Mouse (Mus musculus) cerebellum, adult 11 months (tissue): ENCODE results near the gene Gm11541.

ENCODE experiments used
- DNase-seq: peaks from one replicate; pipeline ENCODE4 v3.0.0; 2022

Gene Gm11541

DNA sequence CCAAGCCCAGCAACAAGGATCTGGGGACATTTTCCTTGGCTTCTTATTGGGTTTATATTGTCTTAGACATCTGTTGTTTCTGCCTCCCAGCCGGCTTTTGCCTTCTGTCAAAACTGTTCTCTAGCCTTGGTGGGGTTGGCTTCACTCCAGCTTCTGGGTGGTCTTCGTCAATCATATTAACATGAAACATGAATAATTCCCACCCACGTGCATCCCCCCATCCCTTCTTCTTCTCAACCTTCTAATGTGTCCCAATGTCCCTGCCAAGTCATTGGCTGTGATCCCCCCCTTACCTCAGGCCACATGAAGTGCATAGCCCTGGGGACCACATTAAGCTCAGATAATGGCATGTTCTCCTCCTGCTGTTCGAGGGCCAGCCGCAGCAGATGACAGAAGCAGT lies at the start of gene Gm11541:
Gene Gm11541 (minus strand): TSS at position 28 of the 400 bp plus-strand sequence.
- DNase-seq, result no peak

DNA sequence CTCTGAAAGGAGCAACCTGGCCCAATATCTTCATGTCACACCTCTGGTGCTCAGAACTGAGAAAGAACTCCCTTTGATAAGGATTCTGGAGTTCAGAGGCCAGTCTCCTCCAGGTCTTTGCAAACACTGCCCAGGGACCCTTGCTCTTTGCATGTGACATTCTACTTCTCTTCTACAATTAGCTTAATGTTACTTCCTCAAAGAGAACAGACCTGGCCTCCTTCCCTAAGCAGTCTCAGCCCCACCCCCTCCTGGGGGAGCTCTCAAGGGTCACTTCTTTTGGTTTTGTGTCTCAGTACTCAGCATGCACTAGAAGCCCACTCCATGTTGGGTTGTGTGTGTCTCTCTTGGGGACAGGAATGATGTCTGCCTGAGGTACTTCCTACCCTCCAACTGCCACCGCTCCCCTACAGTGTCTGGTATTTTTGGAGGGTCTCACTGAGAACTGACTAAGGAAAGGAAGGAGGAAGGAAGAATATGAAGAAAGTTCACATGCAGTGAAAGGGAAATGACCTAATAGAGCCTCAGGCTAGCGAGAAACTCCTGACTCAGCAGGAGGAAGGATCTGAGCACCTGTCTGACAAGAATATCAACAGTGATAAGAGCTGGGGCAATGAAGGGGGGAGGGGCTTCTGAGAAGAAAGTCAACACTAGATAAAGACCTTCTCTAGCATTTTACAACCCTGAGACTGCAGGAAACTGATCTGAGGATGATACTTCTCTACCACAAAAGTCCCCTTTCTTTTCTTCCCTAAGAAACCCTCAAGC lies 48.8 kb upstream of the Gm11541 start:
- DNase-seq, result no peak

DNA sequence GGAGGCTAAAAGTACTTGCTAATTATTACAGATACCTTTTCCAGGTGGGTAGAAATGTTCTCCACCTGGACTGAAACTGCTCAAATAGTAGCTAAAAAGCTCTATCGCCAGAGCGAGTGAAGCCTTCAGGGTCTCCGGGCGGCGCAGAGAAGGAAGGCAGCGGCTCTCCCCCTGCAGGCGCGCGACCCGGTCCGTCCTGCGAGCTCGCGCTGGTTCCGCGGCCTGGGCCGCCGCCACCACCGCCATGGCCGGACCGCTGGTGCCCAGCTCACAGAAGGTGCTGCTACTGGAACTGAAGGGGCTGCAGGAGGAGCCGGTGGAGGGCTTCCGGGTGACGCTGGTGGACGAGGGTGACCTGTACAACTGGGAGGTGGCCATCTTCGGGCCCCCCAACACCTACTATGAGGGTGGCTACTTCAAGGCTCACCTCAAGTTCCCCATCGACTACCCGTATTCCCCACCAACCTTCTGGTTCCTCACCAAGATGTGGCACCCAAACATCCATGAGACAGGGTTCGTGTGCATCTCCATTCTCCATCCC lies 37.5 kb upstream of the Gm11541 start, which contains the start of gene Cdc34b:
Gene Cdc34b (plus strand): TSS at position 51 of the 541 bp plus-strand sequence.
- DNase-seq, result no peak

DNA sequence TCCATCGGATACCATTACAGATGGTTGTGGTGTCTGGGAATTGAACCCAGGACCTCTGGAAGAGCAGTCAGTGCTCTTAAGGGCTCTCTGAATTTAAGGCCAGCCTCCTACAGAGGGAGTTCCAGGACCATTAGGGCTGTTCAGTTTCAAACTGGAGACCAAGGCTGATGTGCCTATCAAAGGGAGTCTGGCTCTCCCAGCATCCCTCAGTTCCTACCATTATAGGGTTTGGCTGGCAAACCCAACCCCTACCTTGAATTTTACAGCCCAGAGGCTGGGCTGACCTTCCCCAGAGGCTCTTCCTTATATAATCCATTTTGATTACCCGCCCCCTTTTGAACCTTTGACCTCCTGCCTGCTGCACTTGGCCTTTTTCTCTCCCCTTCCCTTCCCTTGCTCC lies 31.4 kb upstream of the Gm11541 start:
- no peak for DNase-seq

DNA sequence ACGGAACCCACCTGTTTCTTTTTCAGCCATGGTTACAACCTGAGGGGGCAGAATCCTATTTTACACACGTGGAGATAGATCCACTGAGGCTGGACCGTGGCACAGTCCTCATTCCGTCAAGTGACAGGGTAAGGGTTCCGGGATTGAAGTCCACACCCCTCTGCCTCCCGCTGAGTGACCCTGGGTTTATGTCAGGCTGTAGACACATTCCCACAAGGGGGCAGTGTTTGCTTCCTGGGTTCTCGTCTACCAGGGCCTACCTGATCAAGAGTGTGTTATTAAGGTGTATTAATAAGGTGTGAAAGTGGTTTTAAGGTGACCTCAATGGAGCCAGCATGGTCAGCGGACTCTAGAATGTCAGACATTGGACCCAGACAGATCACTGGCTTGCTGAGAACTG lies 28.5 kb upstream of the Gm11541 start:
- DNase-seq, result no peak

DNA sequence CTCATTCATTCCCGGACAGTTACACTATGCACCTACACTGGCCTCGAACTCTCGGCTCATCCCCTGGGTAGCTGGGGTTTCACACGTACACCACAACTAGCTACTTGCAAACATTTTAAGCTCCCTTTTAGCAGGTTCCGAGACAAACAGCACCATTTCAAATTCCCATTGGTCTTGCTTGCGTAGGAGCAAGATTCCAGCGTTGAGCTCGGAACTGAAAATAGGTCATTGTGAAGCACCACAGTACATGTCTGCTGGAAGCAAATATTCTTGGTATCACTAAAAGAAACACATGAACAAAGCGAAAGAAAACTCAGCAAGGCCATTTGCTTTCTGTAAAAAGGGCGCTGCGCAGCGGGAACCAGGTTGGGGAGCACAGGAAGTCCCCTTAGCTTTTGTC lies 26.9 kb upstream of the Gm11541 start:
- DNase-seq, result no peak

DNA sequence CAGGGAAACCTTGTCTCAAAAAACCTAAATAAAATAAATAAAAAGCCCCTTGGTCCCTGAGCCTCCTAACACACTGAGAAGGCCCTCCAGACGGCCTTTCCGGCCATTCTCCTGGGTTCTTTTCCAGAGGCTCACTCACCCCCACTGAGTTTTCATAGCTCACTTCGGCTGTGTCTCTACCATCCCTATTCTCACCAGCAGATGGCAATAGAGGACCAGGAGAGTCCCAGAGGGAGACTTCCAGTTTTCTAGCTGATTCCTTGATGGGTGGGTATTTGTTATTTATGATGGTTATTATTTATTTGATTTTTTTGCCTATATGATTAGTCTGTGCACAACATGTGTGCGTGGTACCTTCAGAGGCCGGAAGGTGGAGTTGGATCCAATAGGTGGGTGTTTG lies 26.0 kb upstream of the Gm11541 start:
- peak; percentile 32 for DNase-seq

DNA sequence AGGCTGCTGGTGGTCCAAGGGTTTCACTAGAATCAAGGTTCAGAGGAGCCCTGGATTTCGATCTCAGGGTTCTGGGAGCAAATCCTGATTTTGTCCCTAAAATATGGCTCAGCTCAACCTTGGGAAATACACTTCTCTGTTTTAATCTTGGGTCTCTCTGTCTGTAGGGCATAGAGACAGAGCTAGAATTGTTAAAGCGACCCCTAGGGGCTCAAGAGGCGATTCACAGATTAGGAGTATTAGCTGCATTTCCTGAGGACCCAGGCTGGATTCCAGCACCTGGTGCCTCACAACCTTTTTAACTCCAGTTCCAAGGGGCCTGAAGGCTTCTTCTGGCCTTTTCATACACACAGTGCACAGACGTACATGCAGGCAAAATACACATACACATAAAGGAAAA lies 25.3 kb upstream of the Gm11541 start:
- no peak for DNase-seq

DNA sequence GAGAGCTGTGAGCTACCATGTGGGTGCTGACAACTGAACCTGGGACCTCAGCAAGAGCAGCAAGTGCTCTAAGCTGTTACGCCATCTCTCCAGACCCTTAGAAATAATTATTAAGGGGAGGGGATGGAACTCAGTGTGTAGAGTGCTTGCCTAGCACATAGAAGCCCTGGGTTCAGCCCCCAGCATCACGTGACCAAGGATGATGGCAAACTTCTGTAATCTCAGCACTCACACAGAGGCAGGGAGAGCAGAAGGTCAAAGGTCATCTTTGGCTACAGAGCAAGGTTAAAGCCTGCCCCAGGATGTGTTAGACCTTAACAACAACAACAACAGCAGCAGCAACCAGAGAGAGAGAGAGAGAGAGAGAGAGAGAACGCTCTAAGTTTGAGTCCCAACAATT lies 24.2 kb upstream of the Gm11541 start:
- DNase-seq, result no peak

DNA sequence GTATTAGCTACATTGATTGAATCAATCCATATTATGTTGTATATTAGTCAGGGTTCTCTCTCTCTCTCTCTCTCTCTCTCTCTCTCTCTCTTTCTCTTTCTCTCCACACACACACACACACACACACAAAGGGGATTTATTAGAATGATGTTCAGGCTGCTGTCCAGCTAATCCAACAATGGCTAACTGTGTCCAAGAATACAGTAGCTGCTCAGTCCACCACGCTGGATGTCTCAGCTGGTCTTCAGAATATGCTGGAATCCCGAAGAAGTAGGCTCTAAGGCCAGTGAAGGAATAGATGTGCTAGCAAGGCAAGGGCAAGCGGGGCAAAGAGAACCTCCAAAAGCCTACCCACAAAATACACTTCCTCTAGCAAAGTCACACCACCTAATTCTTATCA lies 23.0 kb upstream of the Gm11541 start:
- no peak for DNase-seq

DNA sequence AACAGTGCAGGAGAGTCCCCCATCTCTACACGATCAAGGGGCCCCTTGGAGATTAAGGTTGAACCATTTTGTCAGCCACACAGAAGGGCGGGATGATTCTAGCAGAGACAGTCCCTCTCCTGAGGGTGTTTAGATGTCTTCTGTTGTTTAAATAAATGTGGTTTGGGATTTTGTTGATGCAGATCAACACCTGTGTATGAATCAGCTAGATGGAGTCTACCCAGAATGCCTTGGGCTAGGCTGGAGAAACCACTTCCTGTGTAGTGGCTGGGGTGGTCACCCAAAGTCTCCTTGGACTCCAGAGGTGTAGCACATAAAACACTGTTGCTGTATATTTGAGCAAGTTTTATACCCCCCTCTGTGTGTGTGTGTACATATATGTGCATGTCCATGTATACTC lies 14.9 kb upstream of the Gm11541 start:
- DNase-seq, result no peak

DNA sequence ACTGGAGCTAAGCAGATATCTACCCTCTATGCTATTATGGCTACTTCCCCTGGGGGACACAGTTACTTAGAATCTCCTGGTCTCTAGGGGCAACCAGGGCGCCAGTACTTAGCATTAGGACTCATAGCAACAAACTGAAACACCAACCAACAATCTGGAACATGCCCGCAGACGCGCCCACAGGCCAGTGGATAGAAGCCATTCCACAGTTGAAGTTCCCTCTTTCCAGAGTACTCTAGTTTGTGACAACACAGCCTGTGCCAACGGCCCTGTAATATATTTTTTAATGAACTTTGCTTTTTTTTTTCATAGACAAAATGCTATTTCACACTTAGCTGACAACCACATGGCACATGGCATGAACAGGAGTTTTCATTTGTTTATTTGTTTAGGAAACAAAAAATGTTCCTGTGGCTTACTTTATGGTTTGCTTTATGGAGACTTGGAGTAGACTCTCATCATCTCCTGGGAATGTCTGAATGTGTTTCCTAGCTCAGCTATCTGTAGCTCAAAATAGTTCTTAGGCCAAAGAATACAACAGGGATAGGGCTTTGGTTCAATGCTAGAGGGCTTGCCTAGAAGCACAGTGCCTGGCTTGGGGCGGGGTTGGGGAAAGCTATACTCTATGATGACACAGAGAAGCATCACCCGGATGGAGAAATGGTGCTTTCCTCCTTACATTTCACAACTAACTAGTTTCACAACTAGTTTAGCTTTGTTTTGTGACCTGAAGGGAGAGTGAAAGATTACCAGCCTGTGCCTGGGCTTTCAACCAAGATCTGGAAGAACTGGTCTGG lies 14.0 kb upstream of the Gm11541 start:
- DNase-seq, result no peak

DNA sequence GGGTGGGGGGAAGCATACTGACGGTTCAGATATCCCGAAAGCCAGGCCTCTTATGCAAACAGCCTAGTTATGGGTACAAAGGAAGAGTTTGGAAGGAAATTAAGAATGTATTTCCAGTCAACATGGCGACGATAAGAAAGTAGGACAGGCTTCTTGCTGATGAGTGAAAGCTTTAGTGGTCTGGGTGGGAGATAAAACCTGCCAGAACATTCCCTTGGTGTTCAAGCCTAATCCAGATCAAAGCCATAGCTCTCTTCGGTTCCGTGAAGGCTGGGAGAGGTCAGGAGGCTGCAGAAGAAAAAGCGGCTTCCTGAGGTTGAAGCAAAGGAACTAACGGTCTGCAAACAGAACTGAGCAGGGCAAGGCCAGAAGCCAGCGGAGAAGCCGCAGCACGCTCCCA lies 12.9 kb upstream of the Gm11541 start:
- no peak for DNase-seq

DNA sequence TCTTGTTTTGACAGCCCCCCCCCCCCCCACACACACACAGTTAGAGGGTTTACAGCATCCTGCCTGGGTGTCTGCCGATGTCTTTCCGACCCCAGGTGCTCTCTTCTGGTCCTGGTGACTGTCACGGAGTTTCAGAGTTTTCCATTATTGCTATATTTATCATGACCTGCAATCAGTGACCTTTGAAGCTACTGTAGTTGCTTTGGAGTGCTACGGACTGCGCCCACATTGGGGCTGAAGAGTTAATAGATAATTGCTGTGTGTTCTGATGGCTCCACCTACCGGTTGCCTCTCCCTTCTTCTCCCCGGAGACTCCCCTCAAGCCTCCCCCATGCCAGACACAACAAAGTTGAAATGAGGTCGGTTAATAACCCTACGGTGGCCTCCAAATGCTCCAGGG lies 12.5 kb upstream of the Gm11541 start:
- DNase-seq, result peak; percentile 6

DNA sequence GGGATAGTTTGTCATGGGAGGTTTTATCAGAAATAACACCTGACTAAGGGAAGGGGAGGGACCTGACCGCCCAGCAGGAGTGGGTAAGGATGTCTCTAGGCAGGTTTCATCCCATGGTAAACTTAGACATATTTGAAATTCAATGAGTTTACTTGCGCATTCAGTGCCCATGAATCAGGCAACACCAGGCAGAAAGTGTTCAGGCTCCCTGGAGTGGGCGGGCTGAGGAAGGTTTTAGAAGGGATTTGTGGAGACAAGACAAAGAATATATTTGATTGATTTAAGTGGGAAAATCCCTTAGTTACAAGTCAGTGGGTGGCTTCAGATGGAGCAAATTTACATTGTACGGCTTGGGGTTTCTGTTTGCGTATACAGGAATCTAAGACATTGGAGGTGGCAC lies 11.3 kb upstream of the Gm11541 start:
- DNase-seq, result no peak

DNA sequence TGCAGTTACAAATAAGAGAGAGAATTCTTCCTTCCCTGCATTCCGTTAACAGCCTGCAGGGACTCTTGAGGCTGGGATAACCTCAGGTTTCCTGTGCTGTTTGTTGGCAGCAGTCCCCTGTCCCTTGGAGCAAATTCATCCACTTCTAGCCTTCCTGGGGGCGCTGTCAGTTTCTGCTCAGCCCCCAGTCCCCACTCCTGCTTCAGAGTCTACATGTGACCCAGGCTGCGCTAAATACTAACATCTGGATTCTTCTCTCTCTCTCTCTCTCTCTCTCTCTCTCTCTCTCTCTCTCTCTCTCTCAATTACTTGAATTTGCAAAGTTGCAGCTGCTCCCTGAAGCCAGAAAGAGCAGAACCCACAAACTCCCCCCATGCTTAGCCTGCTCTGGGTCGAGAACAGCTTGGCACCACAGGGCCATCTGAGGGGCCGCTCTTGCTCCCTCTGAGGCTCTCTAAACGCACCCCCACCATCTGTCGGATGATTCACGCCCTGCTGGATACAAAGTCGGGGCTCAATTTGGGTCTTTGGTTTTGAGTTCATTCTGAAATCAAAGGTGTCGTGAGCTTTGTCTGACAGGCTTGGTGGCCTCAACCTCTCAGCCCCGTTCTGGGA lies 9.1 kb upstream of the Gm11541 start:
- DNase-seq, result no peak

DNA sequence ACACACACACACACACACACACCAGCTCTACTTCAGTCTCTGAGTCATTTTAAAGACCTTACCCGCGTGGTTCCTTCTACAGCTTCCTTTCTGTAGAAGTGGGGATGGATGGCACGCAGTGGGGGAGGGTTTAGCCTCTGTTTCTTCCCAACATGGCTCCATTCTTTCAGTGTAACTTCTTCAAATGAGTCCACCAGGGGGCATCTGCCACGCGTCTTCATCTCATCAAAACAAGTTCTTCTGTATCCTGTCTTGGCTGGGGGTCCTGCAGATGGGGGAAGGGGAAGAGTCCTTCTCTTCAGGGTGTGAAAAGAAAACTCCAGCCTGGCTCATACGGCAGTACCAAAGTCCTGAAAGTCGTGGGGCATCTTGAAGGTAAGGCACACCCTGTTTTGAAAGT lies 279 bp downstream of the Gm11541 start:
- no peak for DNase-seq

DNA sequence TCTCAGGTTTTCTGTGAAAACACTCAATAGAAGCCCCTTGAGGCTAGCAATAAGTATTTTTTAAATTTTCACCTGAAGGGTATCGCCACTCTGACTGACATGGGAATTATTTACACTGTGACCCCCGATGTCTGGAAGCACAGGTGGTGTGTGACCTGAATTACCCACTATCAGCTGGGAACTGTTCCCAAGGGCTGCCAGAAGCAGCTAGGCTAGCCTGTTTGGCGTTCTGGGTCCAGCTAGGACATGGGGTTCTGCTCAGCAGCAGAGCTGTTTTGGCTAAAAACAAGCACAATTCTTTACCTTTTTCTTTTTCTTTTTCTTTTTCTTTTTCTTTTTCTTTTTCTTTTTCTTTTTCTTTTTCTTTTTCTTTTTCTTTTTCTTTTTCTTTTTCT lies 2.1 kb downstream of the Gm11541 start:
- DNase-seq, result no peak

DNA sequence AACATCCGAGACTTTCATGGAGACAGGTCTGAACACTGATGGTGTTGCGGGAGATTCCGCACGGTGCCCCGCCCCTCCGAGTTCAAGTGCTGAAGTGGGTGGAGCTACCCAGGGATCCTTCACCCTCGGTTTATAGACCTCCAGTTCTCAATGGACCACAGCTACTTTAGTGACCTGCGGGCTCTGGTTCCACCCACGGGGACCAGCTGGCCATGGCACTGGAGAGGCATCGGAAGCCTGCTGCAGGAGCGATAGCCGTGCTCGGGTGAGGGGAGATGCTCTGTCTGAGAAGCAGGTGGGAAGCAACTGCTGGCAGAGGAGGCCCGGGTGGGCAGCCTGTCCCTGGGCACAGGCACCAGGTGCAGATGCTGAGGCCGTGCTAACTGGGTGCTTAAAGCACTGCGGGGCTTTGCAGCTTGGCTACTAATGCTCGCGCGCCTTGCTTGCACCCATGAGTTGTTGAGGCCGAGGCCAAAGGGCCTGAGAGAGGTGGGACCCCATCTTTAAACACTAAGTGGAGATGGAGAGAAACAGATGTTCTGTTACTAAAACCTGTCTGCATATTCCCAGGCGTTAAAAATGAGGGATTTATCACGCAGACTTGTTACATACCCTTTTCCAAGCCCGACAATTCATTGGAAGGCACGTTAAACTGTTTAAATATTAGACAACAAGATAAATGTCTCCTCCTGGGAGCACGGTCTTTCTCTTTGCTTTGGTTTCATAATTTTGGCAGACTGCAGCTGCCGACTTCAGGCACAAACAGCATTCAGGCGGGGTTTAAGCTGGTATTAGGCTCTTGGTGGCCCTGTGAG lies 2.7 kb downstream of the Gm11541 start:
- DNase-seq, result no peak

DNA sequence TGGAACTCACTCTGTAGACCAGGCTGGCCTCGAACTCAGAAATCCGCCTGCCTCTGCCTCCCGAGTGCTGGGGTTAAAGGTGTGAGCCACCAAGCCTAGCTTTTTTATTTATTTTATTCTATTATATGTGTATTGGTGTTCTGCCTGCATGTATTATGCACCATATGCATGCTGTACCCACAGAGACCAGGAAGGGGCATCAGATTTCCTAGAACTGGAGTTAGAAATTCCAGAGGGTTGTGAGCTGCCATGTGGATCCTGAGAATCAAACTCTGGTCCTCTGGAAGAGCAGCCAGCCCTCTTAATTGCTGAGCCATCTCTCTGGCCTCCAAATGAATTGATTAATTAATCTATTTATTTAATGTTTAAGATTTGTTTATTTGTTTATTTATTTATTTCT lies 4.9 kb downstream of the Gm11541 start:
- no peak for DNase-seq

DNA sequence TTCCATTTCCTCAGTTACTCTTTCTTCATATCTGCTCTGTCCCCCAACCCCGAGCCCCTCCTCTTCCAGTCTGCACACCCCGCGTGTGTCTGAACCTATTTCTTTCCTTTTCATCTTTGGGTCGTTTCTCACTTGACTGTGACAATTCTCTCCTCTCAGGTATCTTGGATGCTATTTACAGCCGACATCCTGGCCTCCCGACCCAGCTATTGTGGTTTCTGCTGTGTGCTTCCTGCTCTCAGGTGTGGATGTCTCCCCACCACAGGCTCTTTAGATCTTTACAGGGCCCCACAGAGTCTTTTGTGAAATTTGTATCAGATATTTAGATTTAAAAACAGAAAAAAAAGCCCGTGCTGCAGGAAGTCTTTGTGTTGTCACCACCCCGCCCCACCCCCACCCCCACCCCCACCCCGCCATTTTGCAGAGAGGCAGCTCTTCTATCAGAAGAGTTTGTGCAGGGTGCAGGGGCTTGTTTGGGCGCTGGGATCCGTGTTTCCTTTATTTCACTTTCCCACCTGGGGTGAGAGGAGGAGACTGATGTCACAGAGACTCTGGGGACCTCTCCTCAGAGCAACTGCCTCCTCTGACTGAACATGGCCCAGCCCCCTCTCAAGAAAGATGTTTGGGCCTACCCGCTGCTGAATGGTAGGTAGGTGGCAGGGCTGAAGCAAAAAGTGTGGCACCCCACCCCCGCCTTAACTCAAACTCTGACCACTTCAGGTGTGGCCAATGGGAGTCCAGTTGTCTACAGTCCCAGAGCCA lies 6.4 kb downstream of the Gm11541 start:
- no peak for DNase-seq

DNA sequence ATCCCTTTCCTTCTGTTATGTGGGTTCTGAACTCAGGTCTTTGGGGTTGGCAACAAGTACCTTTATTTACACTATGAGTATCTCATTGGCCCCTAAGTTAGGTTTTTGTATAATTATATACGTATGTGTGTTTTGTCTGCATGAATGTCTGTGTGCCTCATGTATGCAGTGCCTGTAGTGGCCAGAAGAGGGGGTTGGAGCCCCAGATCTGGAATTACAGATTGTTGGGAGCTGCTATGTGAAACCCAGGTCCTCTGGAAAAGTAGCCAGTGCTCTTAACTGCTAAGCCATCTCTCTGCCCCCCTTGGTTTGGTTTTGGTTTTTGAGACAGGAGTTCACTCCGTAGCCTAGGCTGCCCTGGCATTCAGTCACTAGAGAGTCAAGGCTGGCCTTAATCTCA lies 7.2 kb downstream of the Gm11541 start:
- no peak for DNase-seq
